Mouse (Mus musculus) cerebellum, adult 2 months (tissue): ENCODE measurements around the gene Arhgdia.

ENCODE experiments used
- CTCF ChIP-seq: fragments of 200-500 bp; IDR thresholded peaks from 2 replicates; pipeline ENCODE4 v1.5.1; 2011; ENCODE audit warnings: low read depth, mild to moderate bottlenecking, control low read depth, low read length, moderate library complexity, borderline replicate concordance; ENCODE audit not compliant: insufficient read depth
- POLR2A ChIP-seq: fragments of 200-500 bp; IDR thresholded peaks from 2 replicates; pipeline ENCODE4 v1.6.1; 2011; ENCODE audit warnings: low read length, control low read depth, borderline replicate concordance; ENCODE audit not compliant: insufficient read depth

DNA sequence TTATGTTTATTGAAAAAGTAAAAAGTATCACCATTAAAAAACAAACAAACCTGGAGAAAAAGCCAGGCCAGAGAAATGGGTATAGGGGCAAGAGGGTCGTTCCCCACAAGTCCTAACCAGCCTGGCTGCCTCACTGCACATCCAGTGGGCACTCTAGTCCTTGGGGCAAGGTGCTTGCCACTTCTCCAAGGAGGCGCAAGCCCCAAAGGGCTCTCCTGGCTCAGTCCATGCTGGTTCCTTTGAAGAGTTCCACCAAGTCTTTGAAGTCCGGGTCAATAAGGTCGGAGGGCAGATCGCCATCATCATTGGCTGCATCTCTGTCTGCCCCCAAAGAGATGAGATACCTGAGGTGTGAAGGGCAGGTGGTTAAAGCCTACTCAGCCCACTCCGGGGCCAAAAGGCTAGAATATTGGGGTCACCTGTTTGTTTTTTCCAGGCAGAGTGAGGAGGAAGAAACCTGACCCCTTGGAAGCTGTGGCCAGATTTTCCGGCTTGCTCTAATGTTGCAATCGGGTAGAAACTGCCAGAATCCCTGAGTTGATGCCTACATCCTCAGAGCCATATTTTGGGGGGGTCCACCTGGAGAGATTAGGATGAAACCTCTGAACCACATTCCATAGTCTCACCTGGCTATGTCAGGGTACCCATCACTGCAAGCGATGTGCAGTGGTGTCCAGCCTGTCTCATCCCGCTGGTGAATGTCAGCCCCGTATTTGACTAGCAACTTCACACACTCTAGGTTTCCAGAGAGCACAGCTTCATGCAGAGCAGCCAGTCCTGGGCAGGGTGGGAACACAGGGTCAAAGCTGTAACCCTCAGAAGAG is 31.2 kb downstream of the Arhgdia start:
- TF ChIP-seq CTCF, result no peak
- TF ChIP-seq POLR2A, result no peak
